Mouse (Mus musculus): ENCODE data around the gene Zfp58. TPM values are rescaled to one million over a fixed set of nuclear protein-coding genes. Genes with fewer than 3 reads are reported as not detected.
A peak's percentile ranks its signal among the peaks of the same experiment; 100 is the strongest.

Gene Zfp58
- 15.4 and 15.6 TPM in 2 replicates for polyA plus RNA-seq (2014; fragmentation: Nextera tagmentation; extraction: Ambion mirVana)

GRCm38 (mm10) chr13:67500084-67500719 is at the start of gene Zfp58:
TSS of gene Zfp58 (minus strand) at chr13:67500555.
- no peaks in the 10 kb centered on the region for H3K4me1 ChIP-seq (replicated peaks; ENCODE audit: control insufficient read depth, insufficient read depth, low read length)
- H3K27ac ChIP-seq (ENCODE audit: low read depth, low read length) = no peak within 1 kb of the TSS
- H3K9ac ChIP-seq (ENCODE audit: low read depth, low read length) = peak within 1 kb of the TSS; percentile 70
- DNase-seq (ENCODE audit: low spot score) (peak; percentile 89), ATAC-seq (ENCODE audit: low FRiP score) (peak; percentile 97)
- H3K9me3 ChIP-seq (ENCODE audit: control insufficient read depth, low read length) = no peaks in the 10 kb centered on the region
- H3K36me3 ChIP-seq (ENCODE audit: control insufficient read depth, insufficient read depth, low read length) = no peaks in the 10 kb centered on the region
- H3K4me3 ChIP-seq (ENCODE audit: low read depth, low read length) = peak within 1 kb of the TSS; percentile 77
- 1% methylated on average over 22 of the region's 22 CpGs for WGBS
- H3K4me2 ChIP-seq (replicated peaks; ENCODE audit: low read depth, low read length) = peak within 1 kb of the TSS; percentile 73
- H3K27me3 ChIP-seq (ENCODE audit: control insufficient read depth, insufficient read depth, low read length) = no peaks in the 10 kb centered on the region

DNA sequence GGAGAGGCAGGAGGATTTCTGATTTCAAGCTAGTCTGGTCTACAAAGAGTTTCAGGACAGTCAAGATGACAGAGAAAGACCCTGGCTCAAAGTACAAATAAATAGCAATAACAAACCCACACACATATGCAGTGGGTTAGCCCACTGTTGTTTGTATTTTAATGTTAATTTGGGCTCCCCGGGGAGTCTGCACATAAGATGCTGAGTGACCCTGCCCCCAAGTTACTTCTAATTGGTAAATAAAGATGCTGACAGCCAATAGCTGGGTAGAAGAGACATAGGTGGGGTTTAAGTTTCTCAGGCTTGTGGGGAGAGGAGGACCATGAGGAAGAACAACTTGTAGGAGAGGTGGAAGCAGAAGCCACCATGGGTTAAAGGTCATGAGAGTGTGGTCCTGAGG is 45.6 kb upstream of the Zfp58 start:
- DNase-seq (ENCODE audit: low spot score) (no peak), ATAC-seq (ENCODE audit: low FRiP score) (no peak)
- Histone ChIP-seq H3K4me1 (replicated peaks; ENCODE audit: control insufficient read depth, insufficient read depth, low read length) (no peaks in the 10 kb centered on the region), H3K27ac (ENCODE audit: low read depth, low read length) (no peak overlapping the region), H3K27me3 (ENCODE audit: control insufficient read depth, insufficient read depth, low read length) (no peaks in the 10 kb centered on the region), H3K9me3 (ENCODE audit: control insufficient read depth, low read length) (no peaks in the 10 kb centered on the region), H3K9ac (ENCODE audit: low read depth, low read length) (no peak overlapping the region), H3K4me3 (ENCODE audit: low read depth, low read length) (no peak overlapping the region), H3K4me2 (replicated peaks; ENCODE audit: low read depth, low read length) (no peak overlapping the region), H3K36me3 (ENCODE audit: control insufficient read depth, insufficient read depth, low read length) (peaks cover 17% of the 10 kb centered on the region)
- WGBS = 86% methylated on average over 1 of the region's 1 CpGs

DNA sequence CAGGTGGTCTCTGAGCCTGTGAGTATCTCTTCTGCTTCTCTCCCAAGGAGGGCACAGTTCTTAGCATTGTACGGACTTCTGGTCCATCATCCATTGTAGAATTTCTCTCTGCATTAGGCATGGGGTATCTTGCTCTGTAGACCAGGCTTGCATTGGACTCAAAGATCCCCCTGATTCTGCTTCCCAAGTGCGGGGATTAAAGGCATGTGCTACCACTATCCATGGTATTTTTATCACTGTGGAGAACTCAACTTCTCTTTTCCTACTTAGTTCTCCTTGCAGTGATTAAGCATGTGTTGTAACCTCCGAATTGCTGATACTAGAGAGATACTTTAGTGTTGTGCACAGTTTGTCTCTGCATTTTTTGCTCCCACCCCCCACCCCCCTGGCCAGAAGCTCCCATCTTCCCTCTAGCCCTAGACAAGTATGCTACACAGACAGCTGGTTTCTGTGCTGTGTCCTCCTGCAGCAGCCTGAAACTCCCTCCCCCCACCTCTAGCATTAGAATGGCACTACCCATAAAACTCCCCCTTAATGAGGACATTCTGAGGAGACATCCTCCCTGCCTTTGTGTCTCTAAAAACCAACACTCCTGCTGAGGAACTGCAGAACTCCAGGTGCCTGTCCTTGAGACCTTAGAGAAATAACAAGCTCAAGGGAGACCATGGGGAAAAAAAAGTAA is 26.8 kb upstream of the Zfp58 start:
- ATAC-seq (ENCODE audit: low FRiP score) (no peak), DNase-seq (ENCODE audit: low spot score) (no peak)
- 74% methylated on average over 3 of the region's 3 CpGs for WGBS
- no peak overlapping the region for H3K27ac ChIP-seq (ENCODE audit: low read depth, low read length)
- H3K4me1 ChIP-seq (replicated peaks; ENCODE audit: control insufficient read depth, insufficient read depth, low read length) = no peaks in the 10 kb centered on the region
- no peak overlapping the region for H3K9ac ChIP-seq (ENCODE audit: low read depth, low read length)
- no peaks in the 10 kb centered on the region for H3K36me3 ChIP-seq (ENCODE audit: control insufficient read depth, insufficient read depth, low read length)
- H3K9me3 ChIP-seq (ENCODE audit: control insufficient read depth, low read length) = no peaks in the 10 kb centered on the region; the same call in 1 of the 2 replicates
- no peak overlapping the region for H3K4me2 ChIP-seq (replicated peaks; ENCODE audit: low read depth, low read length)
- no peak overlapping the region for H3K4me3 ChIP-seq (ENCODE audit: low read depth, low read length)
- no peaks in the 10 kb centered on the region for H3K27me3 ChIP-seq (ENCODE audit: control insufficient read depth, insufficient read depth, low read length)

DNA sequence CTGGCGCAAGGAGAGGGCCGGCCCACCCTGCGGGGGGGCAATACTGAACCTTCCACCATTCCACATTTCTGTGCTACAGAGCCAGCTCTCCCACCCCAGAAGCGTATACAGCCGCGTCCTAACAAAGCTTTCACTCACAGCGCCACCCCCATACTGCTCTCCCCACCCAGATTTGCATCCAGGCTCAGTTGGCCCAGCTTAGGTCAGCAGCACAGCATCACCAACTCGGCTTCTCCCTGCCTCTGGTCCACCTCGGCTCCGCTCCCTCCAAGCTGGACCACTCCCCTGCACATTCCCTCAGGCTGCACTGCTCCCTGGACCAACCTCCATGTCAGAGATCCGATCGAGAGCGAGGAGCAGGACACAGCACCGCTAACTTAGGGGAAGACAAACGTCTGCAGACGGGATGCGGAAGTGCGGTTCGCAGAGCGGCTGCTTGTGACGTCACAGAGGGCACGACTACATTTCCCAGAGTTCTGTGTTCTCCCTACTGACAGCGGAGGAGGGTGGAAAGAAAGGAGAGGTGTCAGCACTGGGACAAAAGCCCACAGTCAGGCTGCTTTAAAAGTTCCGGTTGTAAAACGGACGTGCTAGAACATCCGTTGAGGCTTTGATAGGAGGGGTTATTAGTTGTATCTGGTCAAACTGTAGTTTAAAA is 25.5 kb upstream of the Zfp58 start, which contains the start of the genes Gm26965 and Zfp87:
Gm26965 (minus strand) TSS at position 399 of the 658 bp plus-strand sequence.
Zfp87 (minus strand) TSS at position 425 of the 658 bp plus-strand sequence.
- Histone ChIP-seq H3K9ac (ENCODE audit: low read depth, low read length) (peak within 1 kb of the TSS; percentile 88), H3K4me1 (replicated peaks; ENCODE audit: control insufficient read depth, insufficient read depth, low read length) (no peaks in the 10 kb centered on the region), H3K27ac (ENCODE audit: low read depth, low read length) (peak within 1 kb of the TSS; percentile 71), H3K4me2 (replicated peaks; ENCODE audit: low read depth, low read length) (peak within 1 kb of the TSS; percentile 56), H3K27me3 (ENCODE audit: control insufficient read depth, insufficient read depth, low read length) (no peaks in the 10 kb centered on the region), H3K9me3 (ENCODE audit: control insufficient read depth, low read length) (no peaks in the 10 kb centered on the region; the same call in 1 of the 2 replicates), H3K4me3 (ENCODE audit: low read depth, low read length) (peak within 1 kb of the TSS; percentile 85), H3K36me3 (ENCODE audit: control insufficient read depth, insufficient read depth, low read length) (no peaks in the 10 kb centered on the region)
- DNase-seq (ENCODE audit: low spot score) (peak; percentile 94), ATAC-seq (ENCODE audit: low FRiP score) (peak; percentile 100)
- WGBS = under 1% methylated on average over 27 of the region's 27 CpGs

- H3K9ac ChIP-seq (ENCODE audit: low read depth, low read length) = no peak overlapping the region
Observed at GRCm38 (mm10) chr13:67500908-67501307, 553 bp upstream of the Zfp58 start.

DNA sequence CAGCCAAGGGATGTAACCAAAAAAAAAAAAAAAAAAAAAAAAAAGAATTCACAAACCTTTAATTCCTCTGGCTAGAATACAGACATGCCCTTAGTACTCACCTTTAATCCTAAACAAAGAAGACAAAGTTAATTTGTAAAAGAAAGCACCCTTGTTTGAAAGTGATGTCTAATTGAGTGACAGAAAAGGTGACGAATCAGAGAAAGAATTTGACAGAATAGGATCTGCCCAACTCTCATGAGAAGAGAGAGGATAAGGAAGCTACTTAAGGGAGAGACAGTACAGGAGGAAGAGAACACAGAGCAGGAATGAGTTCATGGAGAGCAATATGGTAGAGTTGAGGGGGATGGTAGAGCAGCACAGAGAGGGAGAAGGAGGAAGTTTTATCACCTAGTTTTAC is 4.7 kb downstream of the Zfp58 start:
- ATAC-seq (ENCODE audit: low FRiP score) = no peak
- 84% methylated on average over 1 of the region's 1 CpGs for WGBS
- Histone ChIP-seq H3K36me3 (ENCODE audit: control insufficient read depth, insufficient read depth, low read length) (peaks cover 17% of the 10 kb centered on the region), H3K27ac (ENCODE audit: low read depth, low read length) (no peak overlapping the region), H3K4me3 (ENCODE audit: low read depth, low read length) (no peak overlapping the region), H3K27me3 (ENCODE audit: control insufficient read depth, insufficient read depth, low read length) (no peaks in the 10 kb centered on the region), H3K4me2 (replicated peaks; ENCODE audit: low read depth, low read length) (no peak overlapping the region), H3K9ac (ENCODE audit: low read depth, low read length) (no peak overlapping the region), H3K9me3 (ENCODE audit: control insufficient read depth, low read length) (peaks cover 5% of the 10 kb centered on the region; the same call in 1 of the 2 replicates), H3K4me1 (replicated peaks; ENCODE audit: control insufficient read depth, insufficient read depth, low read length) (no peaks in the 10 kb centered on the region)
- DNase-seq (ENCODE audit: low spot score) = no peak

More at GRCm38 (mm10) chr13:67500908-67501307, 553 bp upstream of the Zfp58 start:
- ATAC-seq (ENCODE audit: low FRiP score) = peak; percentile 41
- DNase-seq (ENCODE audit: low spot score) = no peak
- Histone ChIP-seq H3K27ac (ENCODE audit: low read depth, low read length) (no peak overlapping the region), H3K9me3 (ENCODE audit: control insufficient read depth, low read length) (no peaks in the 10 kb centered on the region), H3K27me3 (ENCODE audit: control insufficient read depth, insufficient read depth, low read length) (no peaks in the 10 kb centered on the region), H3K36me3 (ENCODE audit: control insufficient read depth, insufficient read depth, low read length) (no peaks in the 10 kb centered on the region), H3K4me2 (replicated peaks; ENCODE audit: low read depth, low read length) (no peak overlapping the region), H3K4me3 (ENCODE audit: low read depth, low read length) (no peak overlapping the region), H3K4me1 (replicated peaks; ENCODE audit: control insufficient read depth, insufficient read depth, low read length) (no peaks in the 10 kb centered on the region)
- 68% methylated on average over 1 of the region's 1 CpGs for whole genome bisulfite sequencing

DNA sequence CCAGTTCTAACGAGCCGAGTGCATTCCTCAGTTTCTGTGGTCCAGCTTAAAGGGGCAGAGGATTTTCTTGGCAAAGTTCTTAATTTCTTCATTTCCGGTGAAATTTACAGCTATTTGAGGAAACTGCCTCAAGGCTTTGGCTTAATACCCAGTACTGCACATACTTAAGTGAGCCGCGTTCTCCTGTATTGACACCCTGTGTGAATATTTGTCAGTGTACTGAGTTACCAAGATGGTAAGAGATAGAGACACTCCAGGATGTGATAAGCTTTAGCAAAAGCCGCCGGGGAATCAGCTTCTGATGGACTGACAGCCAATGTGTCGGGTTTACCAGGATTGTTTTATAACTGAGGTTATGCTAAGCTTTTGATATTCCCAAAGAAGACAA is 15.9 kb downstream of the Zfp58 start:
- Histone ChIP-seq H3K27me3 (ENCODE audit: control insufficient read depth, insufficient read depth, low read length) (no peaks in the 10 kb centered on the region), H3K4me1 (replicated peaks; ENCODE audit: control insufficient read depth, insufficient read depth, low read length) (no peaks in the 10 kb centered on the region), H3K27ac (ENCODE audit: low read depth, low read length) (no peak overlapping the region), H3K36me3 (ENCODE audit: control insufficient read depth, insufficient read depth, low read length) (peaks cover 2% of the 10 kb centered on the region; the same call in 1 of the 2 replicates), H3K9me3 (ENCODE audit: control insufficient read depth, low read length) (no peaks in the 10 kb centered on the region), H3K4me3 (ENCODE audit: low read depth, low read length) (peak overlapping the region; percentile 44), H3K9ac (ENCODE audit: low read depth, low read length) (0 out of 2 replicates have a peak overlapping the region, but pooled peaks have one; percentile 32), H3K4me2 (replicated peaks; ENCODE audit: low read depth, low read length) (peak overlapping the region; percentile 64)
- WGBS = 46% methylated on average over 8 of the region's 8 CpGs
- peak; percentile 63 for ATAC-seq (ENCODE audit: low FRiP score)
- peak; percentile 7 for DNase-seq (ENCODE audit: low spot score)

- H3K9me3 ChIP-seq (ENCODE audit: control insufficient read depth, low read length) = no peaks in the 10 kb centered on the region
- ATAC-seq (ENCODE audit: low FRiP score) (peak; percentile 94), DNase-seq (ENCODE audit: low spot score) (peak; percentile 89)
- WGBS = 7% methylated on average over 20 of the region's 20 CpGs
- no peaks in the 10 kb centered on the region for H3K36me3 ChIP-seq (ENCODE audit: control insufficient read depth, insufficient read depth, low read length)
- peak within 1 kb of the TSS; percentile 32; the same call in 1 of the 2 replicates for H3K9ac ChIP-seq (ENCODE audit: low read depth, low read length)
- peak within 1 kb of the TSS; percentile 44 for H3K4me3 ChIP-seq (ENCODE audit: low read depth, low read length)
- H3K27ac ChIP-seq (ENCODE audit: low read depth, low read length) = no peak within 1 kb of the TSS
- no peaks in the 10 kb centered on the region for H3K27me3 ChIP-seq (ENCODE audit: control insufficient read depth, insufficient read depth, low read length)
- peak within 1 kb of the TSS; percentile 64 for H3K4me2 ChIP-seq (replicated peaks; ENCODE audit: low read depth, low read length)
- H3K4me1 ChIP-seq (replicated peaks; ENCODE audit: control insufficient read depth, insufficient read depth, low read length) = no peaks in the 10 kb centered on the region
Observed at GRCm38 (mm10) chr13:67483625-67484423, 16.5 kb downstream of the Zfp58 start, which contains the start of gene Zfp874b. TSS of gene Zfp874b (minus strand) at chr13:67484258.

Data from hindbrain, embryonic 11.5 days (tissue).